Mouse (Mus musculus) granulocyte monocyte progenitor cell, adult 5-6 weeks (primary cell): Measurements from ENCODE around the gene Tlr11. TPM values are rescaled to one million over a fixed set of nuclear protein-coding genes. Genes with fewer than 3 reads are reported as not detected.

Source experiments
- ATAC-seq: replicated peaks from 2 replicates; pipeline ENCODE4 v1.8.0; 2016; ENCODE audit warnings: mild to moderate bottlenecking, moderate TSS enrichment, inconsistent platforms; ENCODE audit not compliant: poor library complexity, severe bottlenecking
- total RNA-seq, 2 experiments: library from RNA; stranded (forward) in 1 of 2; stranded (reverse) in 1 of 2; fragments of 200-712, 200-1000 nt in 1 of 2; fragments of >200 nt in 1 of 2; fragmentation: Nextera tagmentation in 1 of 2; gene quantifications; 2 replicates each; pipeline ENCODE4 v1.2.3; 2014 to 2017

Tlr11 gene
- total RNA-seq (2014; fragmentation: Nextera tagmentation), result not detected in 2 replicates
- total RNA-seq (2017), result not detected in 2 replicates

GRCm38 (mm10) chr14:50357593-50357992, at the start of gene Tlr11:
Gene Tlr11, plus strand, starts transcription at chr14:50357914.
- peak; percentile 93 for ATAC-seq

- no peak for ATAC-seq
Measured at GRCm38 (mm10) chr14:50326661-50327060, 31.1 kb upstream of the Tlr11 start, which contains the start of gene Olfr734. Gene Olfr734, minus strand, starts transcription at chr14:50326761.

- no peak for ATAC-seq
Measured at GRCm38 (mm10) chr14:50348796-50349195, 8.9 kb upstream of the Tlr11 start, which contains the start of gene Olfr735. Gene Olfr735, minus strand, starts transcription at chr14:50348872.

GRCm38 (mm10) chr14:50352438-50352837, 5.3 kb upstream of the Tlr11 start:
- peak; percentile 88 for ATAC-seq

GRCm38 (mm10) chr14:50356725-50357124, 989 bp upstream of the Tlr11 start:
- ATAC-seq, result no peak

GRCm38 (mm10) chr14:50360480-50360879, 2.8 kb downstream of the Tlr11 start:
- ATAC-seq, result no peak

GRCm38 (mm10) chr14:50363561-50363960, 5.8 kb downstream of the Tlr11 start:
- ATAC-seq, result peak; percentile 56

GRCm38 (mm10) chr14:50380863-50381262, 23.1 kb downstream of the Tlr11 start, which contains the start of gene Olfr736:
Gene Olfr736, plus strand, starts transcription at chr14:50381163.
- no peak for ATAC-seq

GRCm38 (mm10) chr14:50407268-50407667, 49.6 kb downstream of the Tlr11 start, which contains the start of gene Olfr738:
Gene Olfr738, plus strand, starts transcription at chr14:50407568.
- ATAC-seq, result no peak

Other genes with a start within 250 kb of the Tlr11 start
- gene Olfr727, start 234.7 kb upstream of the Tlr11 start, total RNA-seq (2014; fragmentation: Nextera tagmentation), result not detected in 2 replicates
- gene Olfr727, start 234.7 kb upstream of the Tlr11 start, total RNA-seq (2017), result not detected in 2 replicates
- not detected in 2 replicates for gene Olfr728, start 215.2 kb upstream of the Tlr11 start, total RNA-seq (2014; fragmentation: Nextera tagmentation)
- not detected in 2 replicates for gene Olfr728, start 215.2 kb upstream of the Tlr11 start, total RNA-seq (2017)
- not detected in 2 replicates for gene Olfr729, start 205.0 kb upstream of the Tlr11 start, total RNA-seq (2014; fragmentation: Nextera tagmentation)
- not detected in 2 replicates for gene Olfr729, start 205.0 kb upstream of the Tlr11 start, total RNA-seq (2017)
- not detected in 2 replicates for gene Olfr730, start 169.7 kb upstream of the Tlr11 start, total RNA-seq (2014; fragmentation: Nextera tagmentation)
- gene Olfr730, start 169.7 kb upstream of the Tlr11 start, total RNA-seq (2017), result not detected in 2 replicates
- gene Olfr731, start 116.0 kb upstream of the Tlr11 start, total RNA-seq (2014; fragmentation: Nextera tagmentation), result not detected in 2 replicates
- gene Olfr731, start 116.0 kb upstream of the Tlr11 start, total RNA-seq (2017), result not detected in 2 replicates
- not detected in 2 replicates for gene Olfr732, start 73.7 kb upstream of the Tlr11 start, total RNA-seq (2014; fragmentation: Nextera tagmentation)
- gene Olfr732, start 73.7 kb upstream of the Tlr11 start, total RNA-seq (2017), result not detected in 2 replicates
- gene Olfr733, start 56.4 kb upstream of the Tlr11 start, total RNA-seq (2014; fragmentation: Nextera tagmentation), result not detected in 2 replicates
- gene Olfr733, start 56.4 kb upstream of the Tlr11 start, total RNA-seq (2017), result not detected in 2 replicates
- not detected in 2 replicates for gene Olfr734, start 31.2 kb upstream of the Tlr11 start, total RNA-seq (2014; fragmentation: Nextera tagmentation)
- gene Olfr734, start 31.2 kb upstream of the Tlr11 start, total RNA-seq (2017), result not detected in 2 replicates
- not detected in 2 replicates for gene Olfr735, start 9.0 kb upstream of the Tlr11 start, total RNA-seq (2014; fragmentation: Nextera tagmentation)
- gene Olfr735, start 9.0 kb upstream of the Tlr11 start, total RNA-seq (2017), result not detected in 2 replicates
- not detected in 2 replicates for gene Olfr736, start 23.2 kb downstream of the Tlr11 start, total RNA-seq (2014; fragmentation: Nextera tagmentation)
- gene Olfr736, start 23.2 kb downstream of the Tlr11 start, total RNA-seq (2017), result not detected in 2 replicates
- gene Olfr738, start 49.7 kb downstream of the Tlr11 start, total RNA-seq (2014; fragmentation: Nextera tagmentation), result not detected in 2 replicates
- not detected in 2 replicates for gene Olfr738, start 49.7 kb downstream of the Tlr11 start, total RNA-seq (2017)
- not detected in 2 replicates for gene Olfr739, start 60.7 kb downstream of the Tlr11 start, total RNA-seq (2014; fragmentation: Nextera tagmentation)
- not detected in 2 replicates for gene Olfr739, start 60.7 kb downstream of the Tlr11 start, total RNA-seq (2017)
- gene Olfr740, start 87.6 kb downstream of the Tlr11 start, total RNA-seq (2014; fragmentation: Nextera tagmentation), result not detected in 2 replicates
- not detected in 2 replicates for gene Olfr740, start 87.6 kb downstream of the Tlr11 start, total RNA-seq (2017)
- not detected in 2 replicates for gene Olfr741, start 114.8 kb downstream of the Tlr11 start, total RNA-seq (2014; fragmentation: Nextera tagmentation)
- gene Olfr741, start 114.8 kb downstream of the Tlr11 start, total RNA-seq (2017), result not detected in 2 replicates
- gene Olfr742, start 145.7 kb downstream of the Tlr11 start, total RNA-seq (2014; fragmentation: Nextera tagmentation), result not detected in 2 replicates
- not detected in 2 replicates for gene Olfr742, start 145.7 kb downstream of the Tlr11 start, total RNA-seq (2017)
- gene Olfr743, start 163.9 kb downstream of the Tlr11 start, total RNA-seq (2014; fragmentation: Nextera tagmentation), result not detected in 2 replicates
- gene Olfr743, start 163.9 kb downstream of the Tlr11 start, total RNA-seq (2017), result not detected in 2 replicates